Mouse (Mus musculus): ENCODE data around the gene Baiap2.

The Baiap2 gene

GRCm38 (mm10) chr11:120012702-120013101 is 70.1 kb downstream of the Baiap2 start:
- no peak for DNase-seq (ENCODE audit: low spot score)

DNA sequence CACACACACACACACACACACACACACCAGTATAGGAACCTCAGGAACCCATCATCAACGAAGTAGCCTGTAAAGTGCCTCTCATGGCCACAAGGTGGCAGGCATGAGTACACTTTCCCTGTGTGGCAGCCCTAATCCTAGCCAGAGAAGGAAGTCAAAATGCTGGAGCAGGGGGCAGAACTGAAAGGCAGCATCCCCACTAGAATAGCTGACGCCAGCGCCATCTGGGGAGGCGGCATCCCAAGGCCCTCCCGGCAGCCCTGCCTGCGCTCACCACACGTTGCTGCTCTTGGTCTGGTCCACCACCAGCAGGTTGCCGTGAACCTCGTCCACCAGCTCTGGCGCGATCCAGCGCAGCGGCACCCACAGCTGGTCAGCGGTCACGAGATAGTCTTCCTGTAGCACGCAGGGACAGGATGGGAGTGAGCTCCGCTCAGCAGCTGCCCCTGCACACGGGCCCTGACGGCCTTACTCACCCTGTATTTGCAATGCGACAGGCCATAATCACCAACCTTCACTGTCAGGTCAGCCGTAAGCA is 70.7 kb downstream of the Baiap2 start:
- peak; percentile 75 for DNase-seq (ENCODE audit: low spot score)

DNA sequence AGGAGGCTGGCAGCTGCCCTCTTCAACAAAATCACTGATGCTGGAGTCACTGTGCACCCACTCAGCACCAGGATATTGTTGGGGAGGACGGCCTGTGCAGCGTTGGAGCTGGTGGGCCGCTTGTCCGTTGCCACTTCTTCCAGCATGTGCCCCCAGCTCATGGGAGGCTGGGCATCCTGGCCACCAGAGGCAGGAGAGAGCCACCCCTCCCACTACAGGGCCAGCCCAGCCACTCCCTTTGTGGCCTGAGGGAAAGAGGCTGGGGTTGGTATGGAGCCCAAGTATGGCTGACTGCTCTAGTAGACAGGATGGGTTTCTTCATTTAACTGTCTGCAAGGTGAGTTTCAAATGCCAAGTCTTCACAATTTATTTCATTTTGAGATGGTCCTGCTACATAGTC is 72.2 kb downstream of the Baiap2 start:
- no peak for DNase-seq (ENCODE audit: low spot score)

- no peak for DNase-seq (ENCODE audit: low spot score)
Measured at GRCm38 (mm10) chr11:120017011-120017410, 74.4 kb downstream of the Baiap2 start.

GRCm38 (mm10) chr11:120019542-120020440 is 77.2 kb downstream of the Baiap2 start:
- DNase-seq (ENCODE audit: low spot score): no peak

GRCm38 (mm10) chr11:120021367-120021766 is 78.8 kb downstream of the Baiap2 start:
- DNase-seq (ENCODE audit: low spot score): no peak

DNA sequence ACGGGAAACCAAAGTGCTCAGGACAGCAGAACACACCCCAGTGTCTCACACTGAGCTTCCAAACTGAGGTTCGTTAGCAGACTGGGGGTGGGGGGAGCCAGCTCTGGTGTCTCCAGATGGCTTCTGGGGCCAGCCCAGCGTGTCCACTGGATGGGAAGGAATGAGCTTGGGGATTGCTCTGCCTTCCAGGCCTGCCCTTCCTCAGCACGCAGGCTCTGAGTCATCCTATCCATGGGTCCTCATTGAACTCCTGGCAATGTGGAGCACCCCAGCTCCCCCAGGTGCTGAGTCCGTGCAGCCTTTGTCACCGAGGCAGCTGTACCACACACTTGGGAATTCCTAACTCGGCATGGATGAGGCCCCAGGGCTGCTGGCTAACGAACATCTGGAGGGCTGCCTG is 79.7 kb downstream of the Baiap2 start:
- no peak for DNase-seq (ENCODE audit: low spot score)

GRCm38 (mm10) chr11:120022841-120023240 is 80.3 kb downstream of the Baiap2 start:
- DNase-seq (ENCODE audit: low spot score): no peak

DNA sequence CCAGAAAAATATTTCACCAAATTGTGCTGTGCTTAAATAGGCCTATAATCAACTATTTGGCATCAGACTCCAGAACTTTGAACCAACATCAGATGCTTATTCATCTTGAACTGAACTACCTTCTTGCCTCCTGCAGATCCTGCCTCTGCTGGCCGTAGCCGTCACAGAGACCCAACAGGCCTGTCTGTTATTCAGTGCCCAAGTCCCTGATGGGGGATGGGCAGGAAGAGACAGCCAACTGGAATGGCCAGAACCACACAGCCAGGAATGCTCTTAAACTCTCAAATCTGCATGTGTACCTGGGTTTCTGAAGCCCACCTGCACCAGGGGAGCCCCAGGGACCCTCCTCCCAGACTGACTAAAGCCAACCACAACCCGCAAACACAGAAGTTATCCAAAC is 84.4 kb downstream of the Baiap2 start:
- DNase-seq (ENCODE audit: low spot score): no peak

GRCm38 (mm10) chr11:120028319-120029092 is 85.9 kb downstream of the Baiap2 start:
- DNase-seq (ENCODE audit: low spot score): no peak

DNA sequence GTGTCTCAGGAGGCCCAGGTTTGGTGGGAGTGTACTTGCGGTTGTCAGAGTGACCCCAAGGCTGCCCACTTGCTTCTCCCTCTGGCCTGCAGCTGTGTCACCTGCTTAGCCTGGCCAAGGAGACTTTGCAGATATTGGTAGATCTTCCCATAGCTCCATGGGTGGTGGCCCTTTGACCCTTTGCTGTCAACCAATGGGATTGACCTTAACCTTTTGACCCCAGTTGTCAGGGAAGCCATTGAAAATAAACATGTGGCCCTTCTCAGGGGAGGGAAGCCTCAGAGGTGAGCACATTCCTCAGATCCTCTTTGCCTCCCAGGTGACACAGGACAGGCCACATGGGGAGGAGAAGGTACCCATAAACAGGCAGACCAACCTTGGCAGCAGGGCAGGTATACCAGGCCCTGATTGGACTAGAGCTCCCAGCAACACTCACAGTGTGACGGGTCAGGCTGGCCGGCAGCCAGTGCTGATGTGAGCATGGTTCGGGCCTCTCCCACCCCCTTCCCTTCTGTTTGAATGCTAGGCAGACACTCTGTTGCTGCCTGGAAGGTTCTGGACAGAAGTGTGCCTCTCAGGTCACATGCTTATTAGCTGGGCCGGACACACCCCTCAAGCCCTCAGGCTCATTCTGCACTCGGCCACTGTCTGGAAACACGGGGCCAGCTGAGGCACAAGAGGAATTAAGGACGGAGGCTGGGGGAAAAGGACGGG is 87.0 kb downstream of the Baiap2 start:
- no peak for DNase-seq (ENCODE audit: low spot score)

- no peak for DNase-seq (ENCODE audit: low spot score)
Measured at GRCm38 (mm10) chr11:120030145-120030901, 87.8 kb downstream of the Baiap2 start.

GRCm38 (mm10) chr11:120032052-120032451 is 89.5 kb downstream of the Baiap2 start:
- DNase-seq (ENCODE audit: low spot score): no peak

DNA sequence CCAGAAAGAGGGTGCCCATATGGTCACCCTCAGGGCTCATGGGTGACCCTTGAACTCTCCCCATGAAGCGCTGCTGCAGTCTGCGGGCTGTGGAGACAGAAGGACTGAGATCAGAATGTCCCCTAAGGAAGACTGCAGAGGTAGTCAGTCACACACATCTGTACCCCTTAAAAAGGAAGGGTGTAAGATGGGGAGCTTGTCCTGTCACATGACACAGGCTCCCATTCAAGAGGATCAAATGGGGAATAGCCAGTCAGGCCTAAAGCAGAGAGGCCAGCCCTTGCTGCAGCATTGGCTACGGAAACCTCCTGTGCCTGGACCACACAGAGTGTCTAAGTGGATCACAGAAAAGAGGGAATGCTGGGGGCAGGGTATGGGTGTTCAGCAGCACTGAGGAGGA is 90.9 kb downstream of the Baiap2 start:
- no peak for DNase-seq (ENCODE audit: low spot score)

DNA sequence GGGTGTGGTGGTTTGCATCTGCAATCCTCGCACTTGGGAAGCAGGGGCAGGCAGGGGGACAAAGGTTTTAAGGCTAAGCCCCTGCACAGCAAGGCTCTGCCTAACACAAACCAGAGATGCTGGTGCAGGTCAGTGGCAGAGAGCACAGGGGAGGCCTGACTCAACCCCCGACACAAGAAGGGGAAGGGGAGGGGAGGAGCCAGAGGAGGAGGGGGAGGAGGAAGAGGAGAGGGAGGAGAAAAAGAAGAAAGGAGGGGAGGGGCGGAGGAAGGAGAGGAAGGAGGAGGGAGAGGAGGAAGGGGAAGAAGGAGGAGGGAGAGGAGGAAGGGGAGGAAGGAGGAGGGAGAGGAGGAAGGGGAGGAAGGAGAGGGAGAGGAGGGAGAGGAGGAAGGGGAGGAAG is 91.7 kb downstream of the Baiap2 start:
- DNase-seq (ENCODE audit: low spot score): no peak

- DNase-seq (ENCODE audit: low spot score): no peak
Measured at GRCm38 (mm10) chr11:120034762-120035161, 92.2 kb downstream of the Baiap2 start.

DNA sequence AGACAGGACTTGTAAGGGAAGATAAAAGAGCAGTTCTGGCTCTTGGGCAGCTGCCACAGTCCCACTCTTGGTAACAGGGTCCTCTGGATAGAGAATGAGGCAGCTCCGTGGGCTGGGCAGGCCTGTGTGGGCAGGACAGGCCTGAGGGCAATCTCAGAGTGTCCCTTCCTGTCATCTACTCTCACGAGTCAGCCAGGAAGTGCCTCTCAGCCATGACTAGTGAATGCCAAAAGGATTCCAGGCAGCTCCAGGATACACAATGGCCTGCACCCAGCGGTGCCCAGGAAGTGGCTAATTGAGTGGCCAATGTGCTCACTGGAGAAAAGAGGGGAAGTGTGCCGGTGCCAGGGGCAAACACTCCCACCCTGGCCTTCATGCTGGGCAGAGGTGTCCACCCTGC is 97.0 kb downstream of the Baiap2 start:
- DNase-seq (ENCODE audit: low spot score): no peak

- no peak for DNase-seq (ENCODE audit: low spot score)
Measured at GRCm38 (mm10) chr11:120040440-120040839, 97.9 kb downstream of the Baiap2 start.

DNA sequence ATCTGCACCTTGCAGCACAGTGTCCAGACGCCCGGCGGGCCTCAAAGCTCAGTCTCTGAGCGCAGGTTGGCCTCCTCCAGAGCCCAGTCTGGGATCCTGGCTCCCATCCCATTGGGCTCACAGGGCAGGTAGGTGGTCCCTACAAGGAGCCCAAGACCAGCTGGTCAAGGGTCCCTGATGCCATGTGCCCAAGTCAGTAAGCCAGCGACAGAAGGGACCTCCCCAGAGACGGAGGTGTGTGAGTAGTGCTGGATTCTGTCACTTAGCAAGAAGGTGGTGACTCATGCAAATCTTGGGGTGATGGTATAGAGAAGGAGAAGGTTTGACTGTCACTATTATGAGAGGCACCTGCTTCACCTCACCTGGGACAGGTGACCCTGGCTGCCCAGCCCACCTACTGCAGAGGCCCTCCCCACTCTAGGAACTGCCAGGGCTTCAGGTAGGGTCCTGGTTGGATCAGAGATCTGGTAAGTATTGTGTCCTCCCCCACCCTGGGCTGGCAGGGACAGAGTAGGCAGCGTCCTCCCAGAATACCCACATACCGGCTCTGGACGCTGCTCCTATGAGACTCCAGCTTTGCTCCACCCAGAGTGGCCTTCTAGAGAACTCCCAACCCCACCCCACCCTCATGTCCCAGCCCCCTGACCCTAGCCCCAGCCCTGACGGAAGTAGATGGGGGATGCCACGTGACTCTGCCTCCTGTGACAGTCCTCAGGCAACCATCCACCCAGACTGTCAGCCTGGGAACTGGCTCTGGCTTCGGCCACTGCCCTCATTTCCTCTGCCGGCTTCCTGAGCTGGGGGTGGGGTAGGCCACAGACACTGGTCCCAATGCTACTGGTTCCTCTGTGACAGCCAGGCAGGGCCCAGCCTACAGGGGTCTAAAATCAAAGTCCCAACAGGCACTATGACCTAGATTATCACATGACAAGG is 98.9 kb downstream of the Baiap2 start:
- DNase-seq (ENCODE audit: low spot score): no peak

DNA sequence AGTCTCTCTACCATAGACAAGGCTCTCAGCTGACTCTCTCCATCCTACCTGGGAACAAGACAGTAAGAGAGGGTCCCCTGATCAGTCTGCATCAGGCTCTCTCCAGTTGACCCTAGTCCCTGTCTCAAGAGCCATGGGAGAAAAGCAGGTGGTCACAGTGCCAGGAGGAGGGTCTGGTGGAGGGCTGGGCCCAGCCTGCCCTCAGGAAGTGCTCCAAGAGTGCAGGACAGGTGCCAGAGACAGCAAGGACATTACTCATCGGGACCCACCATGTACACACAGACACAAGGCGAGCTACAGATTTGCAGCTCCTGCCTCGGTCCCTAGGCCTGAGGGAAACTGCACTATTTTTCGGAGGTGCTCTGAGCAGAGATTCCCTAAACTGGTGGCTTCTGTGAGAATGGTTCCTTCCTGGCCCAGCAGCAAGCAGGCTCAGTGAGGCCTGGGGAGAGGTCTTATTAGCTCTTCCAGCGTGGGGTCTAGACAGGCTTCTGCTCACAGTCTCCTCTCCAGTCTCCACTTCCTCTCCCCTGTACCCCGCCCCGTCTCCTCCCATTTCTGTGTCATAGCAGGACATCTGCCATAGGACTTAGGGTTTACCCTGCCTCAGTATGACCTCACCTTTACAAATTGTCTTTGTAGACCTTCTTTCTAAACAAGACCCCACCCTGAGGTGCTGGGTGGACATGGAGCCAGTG is 99.7 kb downstream of the Baiap2 start:
- DNase-seq (ENCODE audit: low spot score): no peak
